34 mouse cellular contexts compared by ENCODE assay signal in the genomic region with DNA sequence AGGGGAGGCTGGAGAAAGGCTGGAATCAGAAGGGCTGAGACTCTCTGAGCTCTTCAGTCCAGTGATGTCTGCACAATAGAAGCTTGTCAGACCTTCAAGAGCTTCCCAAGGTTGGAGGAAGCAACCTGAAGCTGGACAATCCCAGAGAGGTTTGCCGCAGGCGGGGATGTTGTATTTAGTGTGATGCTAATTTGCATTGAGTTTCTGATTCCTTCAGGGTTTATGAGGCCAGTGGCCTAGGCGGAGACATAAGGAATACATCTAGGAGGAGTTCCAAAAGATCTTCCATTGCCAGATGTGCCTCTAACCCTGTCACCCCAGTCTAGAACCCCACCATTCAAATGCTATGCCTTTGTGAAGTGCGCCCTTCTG.
"Had no signal": no experiment of that assay in that cellular context is flagged by ENCODE, and none has a peak within 500 bp of the region (broad histone marks: within the 10 kb centered on the region; RNA-seq: fewer than 3 reads in every experiment).

No protein-coding gene starts in this region.

- H3K9me3 ChIP-seq: heart, embryonic 13.5 days; heart, embryonic 15.5 days; hindbrain, embryonic 10.5 days; hindbrain, embryonic 13.5 days; hindbrain, embryonic 15.5 days; intestine, embryonic 15.5 days; kidney, embryonic 15.5 days had no signal

- H3K4me1 ChIP-seq: heart, embryonic 12.5 days; heart, embryonic 13.5 days; heart, embryonic 15.5 days; hindbrain, embryonic 12.5 days; hindbrain, embryonic 13.5 days; hindbrain, embryonic 15.5 days; intestine, embryonic 15.5 days; kidney, embryonic 15.5 days had no signal

- H3K4me2 ChIP-seq: heart, embryonic 12.5 days; heart, embryonic 13.5 days; heart, embryonic 15.5 days; hindbrain, embryonic 12.5 days; hindbrain, embryonic 13.5 days; hindbrain, embryonic 14.5 days; hindbrain, embryonic 15.5 days; intestine, embryonic 15.5 days; kidney, embryonic 15.5 days had no signal

- ATAC-seq: hindbrain, embryonic 16.5 days; hindbrain, postnatal 0 days; inflammation-experienced regulatory T-cells, adult 6 months; intestine, embryonic 15.5 days; intestine, embryonic 16.5 days; intestine, postnatal 0 days had no signal

- H3K27ac ChIP-seq: heart, embryonic 13.5 days; heart, embryonic 15.5 days; hindbrain, embryonic 10.5 days; hindbrain, embryonic 12.5 days; hindbrain, embryonic 13.5 days; hindbrain, embryonic 14.5 days; hindbrain, embryonic 15.5 days; hindbrain, postnatal 0 days; intestine, embryonic 15.5 days; kidney, embryonic 15.5 days; kidney, postnatal 0 days; layer of hippocampus, adult 2 months; left cerebral cortex, adult 2 months had no signal

- H3K9ac ChIP-seq: heart, embryonic 12.5 days; heart, embryonic 13.5 days; heart, embryonic 15.5 days; hindbrain, embryonic 12.5 days; hindbrain, embryonic 13.5 days; hindbrain, embryonic 14.5 days; hindbrain, embryonic 15.5 days; intestine, embryonic 15.5 days; kidney, embryonic 15.5 days had no signal

- DNase-seq: heart, postnatal 10 days; heart, postnatal 14 days; heart, postnatal 36 days; heart, postnatal 4 days; kidney, adult 11 months; kidney, adult 18-20 months; kidney, adult 2 months; kidney, adult 8-10 months; kidney, adult 9 months; kidney, postnatal 10 days; kidney, postnatal 14 days; kidney, postnatal 25 days; kidney, postnatal 36 days; kidney, postnatal 4 days; layer of hippocampus, adult 9-11 months; layer of hippocampus, postnatal 36 days had no signal

- H3K4me3 ChIP-seq: heart, embryonic 12.5 days; heart, embryonic 13.5 days; heart, embryonic 15.5 days; hindbrain, embryonic 10.5 days; hindbrain, embryonic 12.5 days; hindbrain, embryonic 13.5 days; hindbrain, embryonic 15.5 days; intestine, embryonic 15.5 days; kidney, embryonic 15.5 days; layer of hippocampus, adult 2 months; left cerebral cortex, adult 2 months had no signal

- H3K36me3 ChIP-seq: heart, embryonic 12.5 days; heart, embryonic 13.5 days; heart, embryonic 15.5 days; hindbrain, embryonic 10.5 days; hindbrain, embryonic 12.5 days; hindbrain, embryonic 13.5 days; hindbrain, embryonic 15.5 days; intestine, embryonic 15.5 days; kidney, embryonic 15.5 days had no signal

- H3K27me3 ChIP-seq: heart, embryonic 15.5 days; hindbrain, embryonic 12.5 days; hindbrain, embryonic 15.5 days; intestine, embryonic 15.5 days; kidney, embryonic 15.5 days had no signal
